Mouse (Mus musculus) forebrain, embryonic 11.5 days (tissue): ENCODE measurements at regions not wholly inside any gene's neighbourhood (a gene's known extent, or its start where the extent isn't known, plus 50 kb on each side); places are given as distances from the start of the nearest gene placed in this dataset.

Experiments
- ATAC-seq: fragments of 200-750 bp; cut with Nextera tagmentation; replicated peaks from 2 replicates; pipeline ENCODE4 v1.8.0; 2017; ENCODE audit warnings: moderate TSS enrichment; ENCODE audit not compliant: low FRiP score
- DNase-seq: peaks from one replicate; pipeline ENCODE4 v3.0.0-alpha.2; 2017; ENCODE audit warnings: low spot score
- H3K27ac ChIP-seq: fragments of 300-500 bp; sonication (generic); 2 replicates; pipeline ENCODE4 v1.5.1; 2014; ENCODE audit warnings: low read depth, low read length
- H3K27me3 ChIP-seq: fragments of 300-500 bp; sonication (generic); 2 replicates; pipeline ENCODE4 v1.6.1; 2014; ENCODE audit warnings: mild to moderate bottlenecking, low read length, mixed read lengths; ENCODE audit not compliant: control insufficient read depth, insufficient read depth
- H3K36me3 ChIP-seq: fragments of 300-500 bp; sonication (generic); 2 replicates; pipeline ENCODE4 v1.6.1; 2014; ENCODE audit warnings: mild to moderate bottlenecking, low read length, moderate library complexity, mixed read lengths; ENCODE audit not compliant: control insufficient read depth, insufficient read depth
- H3K4me1 ChIP-seq: fragments of 300-500 bp; sonication (generic); replicated peaks from 2 replicates; pipeline ENCODE4 v1.6.1; 2014; ENCODE audit warnings: low read length, mixed read lengths; ENCODE audit not compliant: control insufficient read depth, insufficient read depth
- H3K4me2 ChIP-seq: fragments of 300-500 bp; sonication (generic); 2 replicates; pipeline ENCODE4 v1.6.1; 2014; ENCODE audit warnings: low read depth, mild to moderate bottlenecking, low read length, moderate library complexity, mixed read lengths; ENCODE audit not compliant: severe bottlenecking
- H3K4me3 ChIP-seq: fragments of 300-500 bp; sonication (generic); 2 replicates; pipeline ENCODE4 v1.5.1; 2014; ENCODE audit warnings: low read depth, low read length
- H3K9ac ChIP-seq: fragments of 300-500 bp; sonication (generic); 2 replicates; pipeline ENCODE4 v1.6.1; 2014; ENCODE audit warnings: low read length
- H3K9me3 ChIP-seq: fragments of 300-500 bp; sonication (generic); 2 replicates; pipeline ENCODE4 v1.6.1; 2016; ENCODE audit warnings: low read length, mixed read lengths; ENCODE audit not compliant: control insufficient read depth
- WGBS: fragments of 180-500 bp; shearing (Covaris S2); extraction: QIAGEN DNeasy Blood & Tissue Kit; methylation state at CpG from one replicate; pipeline ENCODE4 v1.1.7; 2014; 5-methylcytosine and 5-hydroxymethylcytosine counted together

GRCm38 (mm10) chr2:75144861-75145260 is 319.3 kb downstream of the Mtx2 start:
- DNase-seq (no peak), ATAC-seq (no peak)
- Histone ChIP-seq H3K27ac (no peak overlapping the region), H3K9me3 (no peaks in the 10 kb centered on the region), H3K4me3 (no peak overlapping the region), H3K27me3 (peaks cover 6% of the 10 kb centered on the region), H3K36me3 (no peaks in the 10 kb centered on the region), H3K9ac (no peak overlapping the region), H3K4me2 (no peak overlapping the region), H3K4me1 (no peaks in the 10 kb centered on the region)
- WGBS, result 86% methylated on average over 12 of the region's 12 CpGs

- H3K4me1 ChIP-seq, result no peaks in the 10 kb centered on the region
- no peak overlapping the region for H3K4me2 ChIP-seq
- no peak overlapping the region for H3K4me3 ChIP-seq
- WGBS, result 72% methylated on average over 6 of the region's 6 CpGs
- H3K27ac ChIP-seq, result no peak overlapping the region
- no peak for ATAC-seq
- DNase-seq, result no peak
- no peaks in the 10 kb centered on the region for H3K36me3 ChIP-seq
- no peak overlapping the region for H3K9ac ChIP-seq
- no peaks in the 10 kb centered on the region for H3K27me3 ChIP-seq
- H3K9me3 ChIP-seq, result no peaks in the 10 kb centered on the region
Observed at GRCm38 (mm10) chr2:75146256-75146655, 320.7 kb downstream of the Mtx2 start.

GRCm38 (mm10) chr2:75147399-75147798 is 321.8 kb downstream of the Mtx2 start:
- no peak for ATAC-seq
- Histone ChIP-seq H3K27me3 (no peaks in the 10 kb centered on the region), H3K4me3 (no peak overlapping the region), H3K36me3 (no peaks in the 10 kb centered on the region), H3K9ac (no peak overlapping the region), H3K4me2 (no peak overlapping the region), H3K4me1 (no peaks in the 10 kb centered on the region), H3K9me3 (no peaks in the 10 kb centered on the region), H3K27ac (no peak overlapping the region)
- 70% methylated on average over 9 of the region's 9 CpGs for WGBS
- DNase-seq, result no peak

GRCm38 (mm10) chr2:75147967-75148366 is 322.4 kb downstream of the Mtx2 start:
- H3K9me3 ChIP-seq, result no peaks in the 10 kb centered on the region
- DNase-seq (no peak), ATAC-seq (no peak)
- H3K4me1 ChIP-seq, result no peaks in the 10 kb centered on the region
- no peak overlapping the region for H3K4me2 ChIP-seq
- 61% methylated on average over 8 of the region's 8 CpGs for WGBS
- no peak overlapping the region for H3K4me3 ChIP-seq
- no peaks in the 10 kb centered on the region for H3K27me3 ChIP-seq
- H3K36me3 ChIP-seq, result no peaks in the 10 kb centered on the region
- H3K9ac ChIP-seq, result no peak overlapping the region
- H3K27ac ChIP-seq, result no peak overlapping the region

- Histone ChIP-seq H3K4me1 (no peaks in the 10 kb centered on the region), H3K27ac (no peak overlapping the region), H3K36me3 (no peaks in the 10 kb centered on the region), H3K27me3 (no peaks in the 10 kb centered on the region), H3K9ac (no peak overlapping the region), H3K4me3 (no peak overlapping the region), H3K9me3 (no peaks in the 10 kb centered on the region), H3K4me2 (no peak overlapping the region)
- DNase-seq (no peak), ATAC-seq (no peak)
- WGBS, result 87% methylated on average over 5 of the region's 5 CpGs
Observed at GRCm38 (mm10) chr2:75149036-75149435, 323.4 kb downstream of the Mtx2 start.

GRCm38 (mm10) chr2:75149562-75149961 is 324.0 kb downstream of the Mtx2 start:
- DNase-seq, result no peak

GRCm38 (mm10) chr2:75150986-75151385 is 325.4 kb downstream of the Mtx2 start:
- H3K4me2 ChIP-seq, result no peak overlapping the region
- no peak for ATAC-seq
- 5% methylated on average over 6 of the region's 6 CpGs for WGBS
- H3K4me1 ChIP-seq, result no peaks in the 10 kb centered on the region
- no peak overlapping the region for H3K27ac ChIP-seq
- H3K4me3 ChIP-seq, result no peak overlapping the region
- no peak overlapping the region for H3K9ac ChIP-seq
- H3K9me3 ChIP-seq, result no peaks in the 10 kb centered on the region
- H3K27me3 ChIP-seq, result no peaks in the 10 kb centered on the region
- H3K36me3 ChIP-seq, result no peaks in the 10 kb centered on the region
- DNase-seq, result peak; percentile 58

More at GRCm38 (mm10) chr2:75149562-75149961, 324.0 kb downstream of the Mtx2 start:
- ATAC-seq, result no peak
- Histone ChIP-seq H3K4me1 (no peaks in the 10 kb centered on the region), H3K4me2 (no peak overlapping the region), H3K27me3 (no peaks in the 10 kb centered on the region), H3K27ac (no peak overlapping the region), H3K9ac (no peak overlapping the region), H3K9me3 (no peaks in the 10 kb centered on the region), H3K36me3 (no peaks in the 10 kb centered on the region), H3K4me3 (no peak overlapping the region)
- 74% methylated on average over 12 of the region's 12 CpGs for WGBS

GRCm38 (mm10) chr2:75151519-75151918 is 325.9 kb downstream of the Mtx2 start:
- WGBS, result 89% methylated on average over 8 of the region's 8 CpGs

GRCm38 (mm10) chr2:75152477-75152990 is 326.9 kb downstream of the Mtx2 start:
- H3K4me2 ChIP-seq, result no peak overlapping the region
- H3K4me3 ChIP-seq, result no peak overlapping the region
- H3K27ac ChIP-seq, result no peak overlapping the region
- no peak overlapping the region for H3K9ac ChIP-seq
- ATAC-seq, result no peak
- no peaks in the 10 kb centered on the region for H3K9me3 ChIP-seq
- WGBS, result 32% methylated on average over 6 of the region's 6 CpGs
- DNase-seq, result peak; percentile 63
- no peaks in the 10 kb centered on the region for H3K27me3 ChIP-seq
- no peaks in the 10 kb centered on the region for H3K36me3 ChIP-seq
- no peaks in the 10 kb centered on the region for H3K4me1 ChIP-seq

More at GRCm38 (mm10) chr2:75151519-75151918, 325.9 kb downstream of the Mtx2 start:
- no peak for DNase-seq
- ATAC-seq, result no peak
- Histone ChIP-seq H3K27me3 (no peaks in the 10 kb centered on the region), H3K9me3 (no peaks in the 10 kb centered on the region), H3K9ac (no peak overlapping the region), H3K36me3 (no peaks in the 10 kb centered on the region), H3K27ac (no peak overlapping the region), H3K4me3 (no peak overlapping the region), H3K4me2 (no peak overlapping the region), H3K4me1 (no peaks in the 10 kb centered on the region)
